Mouse (Mus musculus) olfactory bulb, adult 2 months (tissue): ENCODE results near the gene Malsu1.

Experiments
- CTCF ChIP-seq: fragments of 200-500 bp; IDR thresholded peaks from 2 replicates; pipeline ENCODE4 v1.5.1; 2012; ENCODE audit warnings: low read depth, mild to moderate bottlenecking, low read length, moderate library complexity; ENCODE audit not compliant: insufficient read depth
- POLR2A ChIP-seq: fragments of 200-500 bp; IDR thresholded peaks from 2 replicates; pipeline ENCODE4 v1.6.1; 2012; ENCODE audit warnings: mild to moderate bottlenecking, low read depth, low read length, moderate library complexity; ENCODE audit not compliant: insufficient read depth

GRCm38 (mm10) chr6:49050677-49051410, 22.8 kb upstream of the Malsu1 start:
- no peak for TF ChIP-seq POLR2A
- no peak for TF ChIP-seq CTCF
